Mouse (Mus musculus) common myeloid progenitor, adult 5-6 weeks (primary cell): ENCODE results near the gene Mlec. TPM values are rescaled to one million over a fixed set of nuclear protein-coding genes. Genes with fewer than 3 reads are reported as not detected.
"Not testable (repeated sequence)": the region's sequence is repeated elsewhere in the genome, so short reads cannot be mapped to it uniquely, and the experiment has no call there.

Source experiments
- ATAC-seq: replicated peaks from 2 replicates; pipeline ENCODE4 v1.8.0; 2016; ENCODE audit warnings: low read depth, mild to moderate bottlenecking, moderate TSS enrichment, inconsistent platforms; ENCODE audit not compliant: poor library complexity, severe bottlenecking
- total RNA-seq: library from RNA; stranded (forward); fragments of 200-1000, 187-1606 nt; gene quantifications from 2 replicates; pipeline ENCODE4 v1.2.3, GENCODE M21; 2017

Mlec gene
- total RNA-seq, 1 experiment from 2014 or later: 210 TPM

DNA sequence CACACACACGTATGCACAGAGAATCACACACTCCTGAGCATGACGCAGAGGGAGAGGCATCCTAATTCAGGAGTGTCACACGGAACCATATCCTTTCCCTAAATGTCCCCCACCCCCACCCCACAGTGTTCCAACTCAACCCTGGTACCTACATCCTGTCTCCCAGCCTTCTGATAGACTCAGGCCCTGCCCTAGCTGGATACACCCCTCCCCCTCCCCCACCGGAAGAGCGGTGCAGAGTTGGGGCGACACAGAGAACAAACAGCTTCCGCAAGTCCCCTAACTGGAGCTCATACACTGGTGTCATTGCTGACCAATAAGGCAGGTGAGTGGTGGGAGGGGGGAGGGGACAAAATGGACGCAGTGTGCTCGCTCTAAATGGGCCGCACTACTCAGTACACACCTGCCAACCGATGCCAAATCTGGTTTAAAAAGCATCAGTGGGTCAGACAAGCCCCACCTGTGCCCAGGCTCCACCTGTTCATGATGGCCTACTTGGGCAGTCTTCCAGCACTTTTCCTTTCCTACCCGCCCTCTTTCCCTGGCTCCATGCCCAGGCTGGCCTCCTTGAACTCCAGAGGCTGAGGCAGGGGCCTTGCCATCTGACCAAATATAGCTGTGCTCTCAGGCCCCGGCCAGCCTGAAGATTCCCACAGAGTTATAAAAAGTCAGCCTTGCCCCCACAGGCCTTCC is 23.4 kb upstream of the Mlec start:
- ATAC-seq: no peak

DNA sequence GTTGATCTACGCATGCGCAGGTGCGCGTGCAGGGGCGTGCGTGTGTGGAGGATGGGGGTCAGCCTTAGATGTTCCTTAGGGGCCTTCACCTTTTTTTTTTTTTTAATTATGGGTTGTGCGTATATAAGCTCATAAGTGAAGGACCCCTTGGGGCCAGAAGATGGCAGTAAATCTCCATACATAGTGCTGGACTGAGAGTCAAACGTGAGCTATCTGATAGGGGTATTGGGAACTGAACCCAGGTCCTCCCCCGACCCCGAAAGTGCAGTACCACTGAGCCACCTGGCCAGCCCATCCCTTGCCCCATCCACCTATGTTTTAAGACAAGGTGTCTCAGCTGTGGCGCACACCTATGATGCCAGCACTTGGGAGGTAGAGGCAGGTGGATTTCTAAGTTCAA is 21.6 kb upstream of the Mlec start:
- ATAC-seq: no peak

GRCm38 (mm10) chr5:115177866-115178265 is 19.9 kb upstream of the Mlec start:
- ATAC-seq: no peak

- peak; percentile 45; the same call in 1 of the 2 replicates for ATAC-seq
These were observed 16.6 kb upstream of the Mlec start for GRCm38 (mm10) chr5:115174554-115174953.

- no peak for ATAC-seq
These were observed 12.2 kb upstream of the Mlec start for GRCm38 (mm10) chr5:115170150-115170549.

GRCm38 (mm10) chr5:115168641-115169415 is 10.8 kb upstream of the Mlec start:
- no peak for ATAC-seq

- peak; percentile 76 for ATAC-seq
These were observed 9.4 kb upstream of the Mlec start for GRCm38 (mm10) chr5:115167396-115167795.

- ATAC-seq: no peak
These were observed 8.8 kb upstream of the Mlec start for GRCm38 (mm10) chr5:115166815-115167194.

DNA sequence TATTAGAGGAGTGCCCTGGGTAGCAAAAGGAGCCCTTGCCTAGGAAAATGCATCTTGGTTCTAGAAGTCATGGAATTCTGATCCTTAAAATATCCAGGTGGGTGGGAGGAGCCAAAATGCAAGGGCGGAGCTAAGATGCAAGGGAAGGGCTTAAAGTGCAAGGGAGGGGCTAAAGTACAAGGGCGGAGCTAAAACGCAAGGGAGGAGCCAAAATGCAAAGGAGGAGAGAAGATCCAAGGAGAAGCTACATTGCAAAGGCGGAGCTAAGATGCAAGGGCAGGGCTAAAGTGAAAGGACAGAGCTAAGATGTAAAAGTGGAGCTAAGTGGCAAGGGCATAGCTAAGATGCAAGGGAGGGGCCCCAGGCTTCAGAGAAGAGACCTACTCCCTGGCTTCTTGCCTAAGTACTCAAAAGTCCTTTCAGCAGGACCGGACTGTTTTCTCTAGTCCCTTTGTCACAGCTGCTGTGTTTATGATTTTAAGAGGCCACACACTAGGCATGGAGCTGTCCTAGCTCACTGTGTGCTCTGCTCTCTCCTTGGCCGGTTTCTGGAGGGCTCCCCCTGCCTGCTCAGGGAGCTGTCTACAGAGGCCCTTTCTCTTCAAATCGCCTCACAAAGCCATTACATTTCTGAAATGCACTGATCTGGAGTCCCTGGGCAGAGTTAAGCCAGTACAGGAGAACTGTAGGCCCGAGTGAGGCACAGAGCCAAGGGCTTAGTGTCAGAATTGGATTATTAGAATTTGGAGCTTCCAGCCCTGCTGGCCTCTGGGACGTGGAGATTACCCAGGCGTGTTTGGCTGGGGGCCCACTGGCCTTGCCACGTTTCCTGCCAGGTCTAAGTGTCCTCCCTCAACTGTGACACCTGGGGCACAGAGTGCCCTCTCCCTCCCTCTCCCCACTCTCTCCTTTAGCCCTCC is 8.2 kb upstream of the Mlec start:
- ATAC-seq: no peak

GRCm38 (mm10) chr5:115165351-115165750 is 7.4 kb upstream of the Mlec start:
- ATAC-seq: no peak

DNA sequence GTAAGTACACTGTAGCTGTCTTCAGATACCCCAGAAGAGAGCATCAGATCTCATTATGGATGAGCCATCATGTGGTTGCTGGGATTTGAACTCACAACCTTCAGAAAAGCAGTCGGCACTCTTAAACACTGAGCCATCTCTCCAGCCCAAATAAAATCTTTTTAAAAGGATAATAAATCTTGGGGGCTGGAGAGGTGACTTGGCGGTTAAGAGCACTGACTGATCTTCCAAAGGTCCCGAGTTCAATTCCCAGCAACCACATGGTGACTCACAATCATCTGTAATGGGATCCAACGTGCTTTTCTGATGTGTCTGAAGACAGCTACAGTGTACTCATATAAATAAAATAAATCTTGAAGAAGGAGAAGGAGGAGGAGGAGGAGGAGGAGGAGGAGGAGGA is 6.5 kb upstream of the Mlec start:
- not testable (repeated sequence) for ATAC-seq

DNA sequence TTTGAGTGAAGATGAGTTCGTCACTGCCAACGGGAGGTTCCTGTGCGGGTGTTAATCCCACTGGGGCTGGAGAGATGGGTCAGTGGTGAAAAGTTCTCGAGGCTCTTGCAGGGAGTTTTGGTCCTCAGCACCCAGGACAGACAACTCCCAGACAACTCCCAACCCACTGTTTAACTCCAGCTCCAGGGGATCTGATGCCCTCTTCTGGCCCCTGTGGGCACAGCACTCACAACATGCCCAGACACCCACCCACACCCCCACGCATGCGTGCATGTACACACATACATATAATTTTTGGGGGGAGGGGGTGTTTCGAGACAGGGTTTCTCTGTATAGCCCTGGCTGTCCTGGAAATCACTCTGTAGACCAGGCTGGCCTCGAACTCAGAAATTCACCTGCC is 5.6 kb upstream of the Mlec start:
- ATAC-seq: no peak

GRCm38 (mm10) chr5:115161940-115162279 is 3.9 kb upstream of the Mlec start:
- not testable (repeated sequence) for ATAC-seq

DNA sequence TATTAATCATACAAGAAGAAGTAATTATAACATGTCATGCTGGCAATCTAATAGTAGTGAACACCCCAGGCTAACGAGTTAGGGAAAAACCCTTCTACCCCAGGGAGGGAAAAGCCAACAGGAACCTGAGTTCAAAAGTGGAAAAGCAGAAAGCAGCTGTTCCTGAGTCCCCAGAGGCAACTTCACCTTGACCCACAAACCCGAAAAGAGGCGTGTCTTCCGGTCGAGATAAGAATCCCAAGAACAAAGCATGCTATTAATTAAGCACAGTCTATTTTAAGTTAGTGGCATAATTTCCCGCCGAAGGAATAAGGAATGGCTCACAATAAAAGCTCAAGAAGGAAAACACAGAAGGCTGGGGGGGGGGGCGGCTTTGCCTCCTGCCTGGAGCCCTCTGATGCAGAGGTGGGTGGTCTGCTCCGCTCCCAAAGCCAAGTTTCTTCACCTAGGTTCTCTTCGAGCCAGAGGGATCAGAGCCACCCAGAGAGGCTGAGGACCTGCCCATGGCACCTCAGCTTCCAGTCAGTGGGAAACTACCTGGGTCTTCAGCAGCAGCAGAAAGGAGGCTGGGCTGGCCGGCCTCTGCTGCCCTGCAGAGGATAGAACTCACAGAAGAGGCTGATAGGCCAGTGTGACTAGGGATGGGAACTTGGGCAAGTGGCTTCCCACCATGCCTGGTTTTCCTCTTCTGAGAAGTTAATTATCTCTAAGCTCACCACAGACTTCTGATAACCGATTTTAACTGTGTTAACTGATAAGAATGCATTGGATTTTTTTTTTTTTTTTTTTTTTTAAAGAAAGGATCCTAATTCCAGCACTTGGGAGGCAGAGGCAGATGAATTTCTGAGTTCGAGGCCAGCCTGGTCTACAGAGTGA is 3.3 kb upstream of the Mlec start:
- no peak for ATAC-seq

DNA sequence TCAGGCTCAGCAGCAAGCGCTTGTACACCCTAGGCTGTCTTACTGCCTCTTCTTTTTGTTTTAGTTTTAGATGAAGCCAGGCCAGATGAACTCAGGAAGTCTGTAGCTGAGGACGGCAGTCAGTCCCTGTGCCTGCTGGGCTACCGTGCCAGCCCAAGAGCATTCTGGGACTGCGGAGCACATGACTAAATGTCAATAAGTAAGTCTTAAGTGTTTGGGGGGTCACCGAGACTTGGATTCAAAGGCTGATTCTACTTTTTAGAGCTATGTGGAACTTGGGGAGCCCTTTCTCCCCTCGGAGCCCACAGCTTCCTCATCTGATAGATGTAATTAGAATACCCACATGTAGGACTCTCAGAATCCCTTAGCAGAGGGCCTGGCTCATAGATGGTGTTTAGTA is 2.7 kb upstream of the Mlec start:
- ATAC-seq: no peak

GRCm38 (mm10) chr5:115159165-115159564 is 1.2 kb upstream of the Mlec start:
- ATAC-seq: no peak

- no peak for ATAC-seq
These were observed 918 bp downstream of the Mlec start for GRCm38 (mm10) chr5:115156933-115157589.

DNA sequence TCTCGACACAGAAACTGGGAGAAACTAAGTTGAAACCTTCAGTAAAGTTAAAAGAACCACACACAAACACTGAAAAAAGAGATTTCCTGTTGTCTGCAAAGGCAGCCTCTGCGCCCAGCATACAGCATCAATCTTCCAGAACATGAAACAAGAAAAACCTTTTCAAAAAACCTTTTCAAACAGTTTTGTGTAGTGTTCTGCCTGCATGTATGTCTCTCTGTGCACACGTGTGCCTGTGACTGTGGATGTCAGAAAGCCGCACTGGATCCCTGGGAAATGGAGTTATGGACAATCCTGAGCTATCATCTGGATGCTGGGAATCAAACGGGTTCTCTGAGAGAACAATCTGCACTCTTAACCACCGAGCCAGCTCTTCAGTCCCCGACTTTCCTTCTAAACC is 1.6 kb downstream of the Mlec start:
- no peak for ATAC-seq

DNA sequence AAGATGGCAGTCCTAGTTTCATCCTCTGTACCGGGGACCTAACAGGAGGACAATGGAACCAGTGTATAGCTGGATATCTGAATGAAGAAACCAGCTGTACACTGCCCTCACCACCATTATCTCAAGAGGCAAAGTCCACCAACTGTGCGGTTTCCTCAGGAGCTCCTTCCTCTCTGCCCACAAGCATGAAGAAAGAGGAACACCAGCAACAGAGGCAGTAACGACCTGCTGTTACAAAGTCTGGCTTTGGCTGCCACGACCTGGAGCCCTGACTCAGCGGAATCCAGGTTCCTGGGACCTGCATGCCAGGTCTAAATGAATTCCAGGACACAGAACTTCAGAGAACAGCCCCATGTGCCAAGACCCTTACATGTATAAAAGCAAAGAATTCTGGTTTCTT is 2.1 kb downstream of the Mlec start:
- peak; percentile 55 for ATAC-seq
